7 mouse cellular contexts compared by ENCODE assay signal in genomic region chr4:136146712-136147154, GRCm38 (mm10). TPM values are rescaled to one million over a fixed set of nuclear protein-coding genes. Genes with fewer than 3 reads are reported as not detected.
A peak's percentile ranks its signal among the peaks of the same experiment; 100 is the strongest.
DNase-seq lines count a peak whose midpoint lies in the region; ATAC-seq and TF ChIP-seq lines count a peak whose summit lies in the region.

No protein-coding gene starts in this region.

- H3K4me1 ChIP-seq in E14TG2a.4 (replicated peaks; ENCODE audit: low read depth, low read length), result peaks cover 77% of the 10 kb centered on the region
- H3K4me1 ChIP-seq in limb, embryonic 13.5 days, result peaks cover 72% of the 10 kb centered on the region

- WGBS in limb, embryonic 13.5 days, result 2% methylated on average over 6 of the region's 6 CpGs

- peak overlapping the region; percentile 92 for H3K9ac ChIP-seq in limb, embryonic 13.5 days

- H3K36me3 ChIP-seq in E14TG2a.4 (ENCODE audit: insufficient read depth, low read length), result 0 out of 2 replicates have a peak, but pooled peaks cover 9% of the 10 kb centered on the region
- no peaks in the 10 kb centered on the region for H3K36me3 ChIP-seq in limb, embryonic 13.5 days

- ATAC-seq in limb, embryonic 13.5 days (ENCODE audit: low FRiP score, low read depth), result no peak
- no peak for ATAC-seq in CD4-positive, CD25-positive, alpha-beta regulatory T cell, adult 4 months

- H3K4me2 ChIP-seq in limb, embryonic 13.5 days (replicated peaks), result peak overlapping the region; percentile 75

- H3K27ac ChIP-seq in limb, embryonic 13.5 days, result peak overlapping the region; percentile 99

- no peak for TF ChIP-seq CTCF in E14TG2a.4 (conservative IDR thresholded peaks at IDR 0.05; ENCODE audit: low read length)

- DNase-seq in R1 (ENCODE audit: low read depth, low spot score), result peak; percentile 99
- DNase-seq in heart, postnatal 10 days, result peak; percentile 43 to 45
- DNase-seq in left cerebral cortex, adult 11 months (ENCODE audit: low spot score), result no peak
- no peak for DNase-seq in adrenal gland, postnatal 36 days

- intact Hi-C loops in heart, postnatal 10 days (cut with DNase I), result no loop called here

- peak overlapping the region; percentile 92 for H3K4me3 ChIP-seq in E14TG2a.4 (replicated peaks; ENCODE audit: low read length)
- peak overlapping the region; percentile 66 for H3K4me3 ChIP-seq in limb, embryonic 13.5 days

- peaks cover 4% of the 10 kb centered on the region; the same call in 1 of the 2 replicates for H3K9me3 ChIP-seq in E14TG2a.4 (ENCODE audit: low read length)
- no peaks in the 10 kb centered on the region for H3K9me3 ChIP-seq in limb, embryonic 13.5 days

- H3K27me3 ChIP-seq in E14TG2a.4 (ENCODE audit: insufficient read depth, low read length), result peaks cover 61% of the 10 kb centered on the region
- H3K27me3 ChIP-seq in limb, embryonic 13.5 days, result no peaks in the 10 kb centered on the region

RNA-seq across cellular contexts. Expression of gene Id3, which starts 3.4 kb away (rescaled TPM):
- 100 to 1,000 TPM; 104 TPM for total RNA-seq in heart, postnatal 10 days (2021)
- 736 and 770 TPM in 2 replicates for polyA plus RNA-seq in limb, embryonic 13.5 days (2015; fragmentation: Nextera tagmentation; extraction: Ambion mirVana)
- 100 to 1,000 TPM; 388 to 433 TPM for polyA plus RNA-seq in CD4-positive, CD25-positive, alpha-beta regulatory T cell, adult 4 months (2017; shearing (Covaris generic))
- total RNA-seq in adrenal gland, postnatal 36 days (2021), result 10 to 100 TPM; 60.0 to 74.0 TPM

RNA-seq across cellular contexts. Expression of gene E2f2, which starts 25.5 kb away (rescaled TPM):
- 1 to 10 TPM; 4.3 to 6.8 TPM for total RNA-seq in heart, postnatal 10 days (2021)
- 7.9 and 8.7 TPM in 2 replicates for polyA plus RNA-seq in limb, embryonic 13.5 days (2015; fragmentation: Nextera tagmentation; extraction: Ambion mirVana)
- polyA plus RNA-seq in CD4-positive, CD25-positive, alpha-beta regulatory T cell, adult 4 months (2017; shearing (Covaris generic)), result 10 to 100 TPM; 14.5 to 29.6 TPM
- 1 to 10 TPM; 2.1 to 2.3 TPM for total RNA-seq in adrenal gland, postnatal 36 days (2021)

RNA-seq across cellular contexts. Expression of gene Asap3, which starts 59.4 kb away (rescaled TPM):
- 10 to 100 TPM in 1 of 2 experiments, 1 to 10 TPM in 1; 5.7 to 10.8 TPM for total RNA-seq in heart, postnatal 10 days (2021)
- 15.1 and 16.4 TPM in 2 replicates for polyA plus RNA-seq in limb, embryonic 13.5 days (2015; fragmentation: Nextera tagmentation; extraction: Ambion mirVana)
- not detected for polyA plus RNA-seq in CD4-positive, CD25-positive, alpha-beta regulatory T cell, adult 4 months (2017; shearing (Covaris generic))
- total RNA-seq in adrenal gland, postnatal 36 days (2021), result 1 to 10 TPM; 1.7 to 2.1 TPM

Comparison
In these comparisons a context has a peak if more than half of its experiments do, and no peak if none do; other contexts are left out.
1. DNase-seq: peak in R1 (single experiment) and heart, postnatal 10 days (2 of 2); none in left cerebral cortex, adult 11 months (single experiment) and adrenal gland, postnatal 36 days (0 of 2).